Mouse (Mus musculus) liver, embryonic 16.5 days (tissue): Measurements from ENCODE around the gene Krt222. TPM values are rescaled to one million over a fixed set of nuclear protein-coding genes. Genes with fewer than 3 reads are reported as not detected.

ENCODE experiments used
- ATAC-seq: fragments of 200-750 bp; cut with Nextera tagmentation; 2 replicates; pipeline ENCODE4 v1.8.0; 2017; ENCODE audit warnings: low read depth, mild to moderate bottlenecking, moderate number of reproducible peaks, moderate library complexity
- H3K27ac ChIP-seq: fragments of 300-500 bp; sonication (generic); 2 replicates; pipeline ENCODE4 v1.5.1; 2014; ENCODE audit warnings: mild to moderate bottlenecking, low read length
- H3K27me3 ChIP-seq: fragments of 300-500 bp; sonication (generic); 2 replicates; pipeline ENCODE4 v1.6.1; 2014; ENCODE audit warnings: low read depth, low read length, mixed read lengths; ENCODE audit not compliant: control insufficient read depth, insufficient read depth
- H3K36me3 ChIP-seq: fragments of 300-500 bp; sonication (generic); 2 replicates; pipeline ENCODE4 v1.6.1; 2014; ENCODE audit warnings: mild to moderate bottlenecking; ENCODE audit not compliant: control insufficient read depth, insufficient read depth
- H3K4me1 ChIP-seq: fragments of 300-500 bp; sonication (generic); 2 replicates; pipeline ENCODE4 v1.6.1; 2014; ENCODE audit warnings: low read depth, low read length, mixed read lengths; ENCODE audit not compliant: control insufficient read depth
- H3K4me2 ChIP-seq: fragments of 300-500 bp; sonication (generic); 2 replicates; pipeline ENCODE4 v1.6.1; 2014; ENCODE audit warnings: low read depth, low read length, mixed read lengths
- H3K4me3 ChIP-seq: fragments of 300-500 bp; sonication (generic); 2 replicates; pipeline ENCODE4 v1.5.1; 2014; ENCODE audit warnings: low read depth, mild to moderate bottlenecking, low read length
- H3K9ac ChIP-seq: fragments of 300-500 bp; sonication (generic); 2 replicates; pipeline ENCODE4 v1.6.1; 2014; ENCODE audit warnings: low read depth, low read length
- H3K9me3 ChIP-seq: fragments of 300-500 bp; sonication (generic); replicated peaks from 2 replicates; pipeline ENCODE4 v1.6.1; 2016; ENCODE audit warnings: low read length; ENCODE audit not compliant: control insufficient read depth
- WGBS: fragments of 180-500 bp; shearing (Covaris S2); extraction: QIAGEN DNeasy Blood & Tissue Kit; methylation state at CpG from one replicate; pipeline ENCODE4 v1.1.7; 2014; ENCODE audit not compliant: insufficient replicate concordance; 5-methylcytosine and 5-hydroxymethylcytosine counted together
- polyA plus RNA-seq: library from polyadenylated mRNA; unstranded; fragments of >200 nt; fragmentation: Nextera tagmentation; extraction: Ambion mirVana; gene quantifications from 2 replicates; pipeline ENCODE4 v1.2.1, GENCODE M21; 2015

Gene Krt222
- polyA plus RNA-seq, 1 experiment from 2014 or later, result 0.31 TPM

DNA sequence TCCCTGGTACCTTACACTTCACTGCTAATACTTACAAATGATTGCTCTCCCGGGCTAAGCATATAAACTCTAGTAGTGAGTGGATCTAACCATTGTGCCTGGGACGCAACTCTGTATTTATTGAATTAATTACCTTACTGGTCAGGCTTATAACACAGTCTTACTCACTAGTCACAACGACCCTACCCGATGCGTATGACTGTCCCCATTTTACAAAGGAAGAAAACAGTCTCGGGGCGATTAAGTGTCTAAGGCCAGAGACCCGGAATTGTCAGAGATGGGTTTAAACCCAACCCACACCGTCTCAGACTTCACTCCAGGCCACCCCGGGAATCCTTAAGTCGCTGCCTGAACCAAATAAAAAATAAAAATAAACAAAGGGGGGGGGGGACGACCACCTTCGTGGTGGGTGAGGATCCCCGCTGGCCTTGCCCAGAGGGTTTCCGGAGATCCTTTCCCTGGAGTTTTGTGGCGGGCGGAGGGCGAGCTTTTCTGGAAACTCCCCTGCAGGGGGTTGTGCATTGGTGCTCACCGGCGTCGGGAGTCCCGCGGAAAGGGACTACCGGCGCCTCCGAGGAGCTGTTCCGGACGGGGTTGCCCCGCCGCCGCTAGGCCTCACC is 14.1 kb downstream of the Krt222 start:
- under 1% methylated on average over 31 of the region's 31 CpGs for WGBS
- Histone ChIP-seq H3K27me3 (no peaks in the 10 kb centered on the region), H3K4me1 (peaks cover 19% of the 10 kb centered on the region), H3K9ac (peak overlapping the region; percentile 96), H3K4me3 (peak overlapping the region; percentile 89), H3K27ac (peak overlapping the region; percentile 90), H3K4me2 (peak overlapping the region; percentile 89), H3K36me3 (peaks cover 7% of the 10 kb centered on the region; the same call in 1 of the 2 replicates), H3K9me3 (no peaks in the 10 kb centered on the region)
- peak; percentile 70 for ATAC-seq

DNA sequence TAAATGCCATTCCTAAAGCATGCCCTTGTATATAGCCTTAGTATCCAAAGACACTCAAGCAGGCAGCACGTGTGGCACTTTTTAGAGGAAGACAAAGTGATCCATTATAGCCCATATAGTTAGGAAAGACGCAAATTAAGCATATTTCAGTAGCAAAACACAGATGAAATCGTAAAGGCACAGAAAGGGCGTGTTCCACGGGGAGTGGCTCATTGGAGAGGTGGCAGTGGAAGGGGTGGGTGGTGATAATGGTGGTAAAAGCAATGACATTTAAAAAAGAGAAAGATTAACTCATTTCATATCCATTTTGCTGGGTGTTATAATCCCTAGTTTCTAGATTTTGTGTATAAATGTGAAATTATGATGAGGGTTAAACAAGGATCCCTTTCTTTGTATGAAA is 17.6 kb downstream of the Krt222 start:
- peak overlapping the region; percentile 40 for H3K9ac ChIP-seq

DNA sequence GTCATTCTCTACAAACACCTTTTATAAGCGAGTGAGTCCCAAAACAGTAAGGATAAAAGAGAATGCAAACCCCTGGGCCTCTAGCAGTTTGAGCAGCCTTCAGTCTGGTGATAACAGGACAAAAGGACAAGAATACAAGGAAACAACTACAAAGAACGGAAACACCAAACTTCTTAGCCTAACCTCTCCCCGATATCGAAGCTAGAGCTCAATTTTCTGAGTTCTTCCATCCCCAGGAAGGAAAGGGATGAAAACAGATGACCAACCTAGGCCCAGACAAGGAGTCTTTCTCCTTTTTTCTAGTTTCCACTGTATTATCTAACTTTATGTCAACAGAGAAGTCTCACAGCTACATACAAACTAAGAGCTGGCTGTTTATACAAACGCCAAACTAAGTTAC is 20.6 kb downstream of the Krt222 start:
- Histone ChIP-seq H3K4me3 (no peak overlapping the region), H3K9ac (no peak overlapping the region), H3K4me2 (no peak overlapping the region), H3K36me3 (peaks cover 43% of the 10 kb centered on the region), H3K9me3 (no peaks in the 10 kb centered on the region), H3K27ac (no peak overlapping the region), H3K27me3 (no peaks in the 10 kb centered on the region), H3K4me1 (peaks cover 10% of the 10 kb centered on the region)
- ATAC-seq, result no peak
- 82% methylated on average over 5 of the region's 5 CpGs for WGBS

More for the DNA sequence above, 17.6 kb downstream of the Krt222 start:
- Histone ChIP-seq H3K27ac (peak overlapping the region; percentile 58), H3K4me1 (peaks cover 17% of the 10 kb centered on the region), H3K36me3 (peaks cover 26% of the 10 kb centered on the region), H3K4me2 (peak overlapping the region; percentile 68), H3K27me3 (no peaks in the 10 kb centered on the region), H3K4me3 (peak overlapping the region; percentile 44), H3K9me3 (no peaks in the 10 kb centered on the region)
- ATAC-seq, result peak; percentile 74
- WGBS, result 39% methylated on average over 5 of the region's 5 CpGs

DNA sequence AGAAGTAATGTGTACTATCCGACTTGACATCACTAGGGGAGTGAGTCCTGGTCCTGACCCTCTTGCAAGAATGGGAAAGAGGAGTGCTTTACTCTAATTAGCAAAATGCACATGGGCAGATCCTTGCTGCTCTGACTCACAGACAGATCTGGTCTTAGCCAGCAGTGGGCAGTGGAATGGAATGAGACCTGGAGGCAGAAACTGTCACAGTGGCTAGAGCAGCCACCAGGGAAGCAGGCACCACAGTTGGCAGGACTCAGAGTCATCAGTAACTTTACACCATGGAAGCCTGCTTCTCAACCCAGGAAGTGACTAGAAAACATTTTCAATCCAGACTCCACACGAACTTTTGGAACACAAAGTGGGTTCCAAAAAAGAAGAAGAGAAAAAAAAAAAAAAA is 22.1 kb downstream of the Krt222 start:
- Histone ChIP-seq H3K36me3 (peaks cover 54% of the 10 kb centered on the region), H3K9me3 (no peaks in the 10 kb centered on the region), H3K4me1 (peaks cover 6% of the 10 kb centered on the region), H3K4me2 (no peak overlapping the region), H3K4me3 (no peak overlapping the region), H3K9ac (no peak overlapping the region), H3K27ac (no peak overlapping the region), H3K27me3 (no peaks in the 10 kb centered on the region)
- WGBS, result 68% methylated on average over 2 of the region's 2 CpGs
- no peak for ATAC-seq

DNA sequence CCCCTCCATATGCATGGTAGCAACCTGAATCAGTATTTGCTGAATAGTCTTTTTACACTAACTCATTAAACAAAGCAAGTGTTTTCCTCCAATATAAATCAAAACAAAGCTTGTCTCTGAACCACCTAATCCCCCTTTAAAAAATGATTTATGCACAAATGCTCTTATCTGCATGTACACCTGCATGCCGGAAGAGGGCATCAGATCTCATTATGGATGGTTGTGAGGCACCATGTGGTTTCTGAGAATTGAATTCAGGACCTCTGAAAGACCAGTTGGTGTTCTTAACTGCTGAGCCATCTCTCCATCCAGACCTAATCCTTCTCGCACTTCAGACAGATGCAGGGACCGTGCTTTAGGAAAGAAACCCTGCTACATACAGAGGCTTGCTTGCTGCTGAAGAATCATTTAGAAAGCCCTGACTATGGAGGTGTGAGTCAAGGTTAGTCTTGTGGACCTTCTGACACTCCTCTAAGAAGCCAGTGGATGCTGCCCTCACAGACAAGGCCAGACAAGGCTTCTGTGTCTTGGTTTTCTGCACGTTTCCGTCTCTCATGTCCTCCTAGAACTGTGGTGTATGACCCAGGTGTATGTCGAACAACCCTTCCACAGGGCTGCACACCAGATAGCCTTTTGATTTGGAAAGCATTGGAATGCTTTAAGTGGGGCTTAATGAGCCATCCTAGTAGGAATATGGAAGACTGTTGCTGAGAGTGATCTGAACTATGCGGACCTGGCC is 26.5 kb downstream of the Krt222 start:
- 85% methylated on average over 7 of the region's 7 CpGs for WGBS
- Histone ChIP-seq H3K36me3 (peaks cover 68% of the 10 kb centered on the region), H3K27me3 (no peaks in the 10 kb centered on the region), H3K4me3 (no peak overlapping the region), H3K9me3 (no peaks in the 10 kb centered on the region), H3K27ac (no peak overlapping the region), H3K9ac (no peak overlapping the region), H3K4me2 (no peak overlapping the region), H3K4me1 (peaks cover 3% of the 10 kb centered on the region; the same call in 1 of the 2 replicates)
- no peak for ATAC-seq

DNA sequence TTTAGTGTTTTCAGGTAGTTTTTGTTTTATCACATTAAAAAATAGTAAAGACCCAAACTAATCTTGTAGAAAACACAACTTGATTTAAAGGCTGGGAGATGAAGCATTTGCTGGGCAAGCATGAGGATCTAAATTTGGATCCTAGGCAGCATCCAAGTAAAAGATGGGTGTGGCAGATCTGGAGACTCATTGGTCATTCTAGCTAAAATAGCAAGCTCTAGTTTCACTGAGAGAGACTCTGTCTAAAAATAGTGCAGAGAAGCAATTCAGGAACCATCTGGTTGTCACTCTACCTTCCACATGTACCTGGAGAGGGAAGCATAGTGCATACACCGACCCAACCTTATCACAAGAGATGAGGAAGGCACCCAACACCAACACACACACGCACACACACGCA is 27.7 kb downstream of the Krt222 start:
- Histone ChIP-seq H3K9me3 (no peaks in the 10 kb centered on the region), H3K9ac (no peak overlapping the region), H3K27ac (no peak overlapping the region), H3K4me3 (no peak overlapping the region), H3K4me2 (no peak overlapping the region), H3K4me1 (peaks cover 3% of the 10 kb centered on the region; the same call in 1 of the 2 replicates), H3K27me3 (no peaks in the 10 kb centered on the region), H3K36me3 (peaks cover 73% of the 10 kb centered on the region)
- no peak for ATAC-seq
- WGBS, result 89% methylated on average over 3 of the region's 3 CpGs

DNA sequence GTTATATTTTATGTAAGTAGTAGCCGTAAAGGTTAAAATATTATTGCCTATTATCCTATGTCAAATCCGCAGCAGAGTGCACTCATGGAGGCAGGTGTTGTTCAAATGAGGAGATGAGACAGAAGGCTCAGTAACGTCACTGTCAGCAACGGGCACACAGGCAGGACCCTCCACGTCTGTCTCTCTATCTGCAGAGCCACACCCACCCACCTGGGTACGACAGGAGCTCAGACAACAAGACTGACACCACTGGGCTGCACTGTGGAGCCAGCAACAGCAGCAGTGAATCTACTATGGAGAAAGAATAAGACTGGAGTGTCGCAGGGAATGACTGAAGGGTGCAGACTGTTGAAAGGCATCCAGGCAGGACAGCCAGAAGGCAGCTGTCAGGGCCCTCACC is 31.2 kb downstream of the Krt222 start:
- no peak overlapping the region for H3K27ac ChIP-seq
- no peak overlapping the region for H3K4me2 ChIP-seq
- no peaks in the 10 kb centered on the region for H3K9me3 ChIP-seq
- no peak overlapping the region for H3K4me3 ChIP-seq
- H3K4me1 ChIP-seq, result peaks cover 3% of the 10 kb centered on the region
- H3K27me3 ChIP-seq, result no peaks in the 10 kb centered on the region
- no peak overlapping the region for H3K9ac ChIP-seq
- H3K36me3 ChIP-seq, result peaks cover 72% of the 10 kb centered on the region
- no peak for ATAC-seq
- WGBS, result 51% methylated on average over 7 of the region's 7 CpGs

DNA sequence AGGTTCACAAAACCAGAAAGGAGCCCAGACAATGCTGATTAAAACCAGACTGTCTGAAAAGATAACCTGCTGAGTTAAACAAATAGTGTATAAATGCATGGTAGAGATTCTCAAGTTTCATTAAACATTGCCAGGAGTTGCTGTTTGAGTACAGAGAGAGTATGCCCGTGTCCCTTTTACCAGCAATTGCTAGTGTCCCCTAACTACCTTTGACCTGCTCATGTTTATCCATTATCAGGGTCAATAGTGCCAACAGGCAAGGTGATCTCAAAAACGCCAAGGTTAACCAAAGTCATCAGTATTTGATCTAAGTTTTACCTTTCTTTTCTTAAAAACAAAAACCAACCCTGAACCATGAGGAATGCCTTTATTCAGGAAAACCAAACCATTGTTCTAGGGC is 31.9 kb downstream of the Krt222 start:
- no peak overlapping the region for H3K27ac ChIP-seq

DNA sequence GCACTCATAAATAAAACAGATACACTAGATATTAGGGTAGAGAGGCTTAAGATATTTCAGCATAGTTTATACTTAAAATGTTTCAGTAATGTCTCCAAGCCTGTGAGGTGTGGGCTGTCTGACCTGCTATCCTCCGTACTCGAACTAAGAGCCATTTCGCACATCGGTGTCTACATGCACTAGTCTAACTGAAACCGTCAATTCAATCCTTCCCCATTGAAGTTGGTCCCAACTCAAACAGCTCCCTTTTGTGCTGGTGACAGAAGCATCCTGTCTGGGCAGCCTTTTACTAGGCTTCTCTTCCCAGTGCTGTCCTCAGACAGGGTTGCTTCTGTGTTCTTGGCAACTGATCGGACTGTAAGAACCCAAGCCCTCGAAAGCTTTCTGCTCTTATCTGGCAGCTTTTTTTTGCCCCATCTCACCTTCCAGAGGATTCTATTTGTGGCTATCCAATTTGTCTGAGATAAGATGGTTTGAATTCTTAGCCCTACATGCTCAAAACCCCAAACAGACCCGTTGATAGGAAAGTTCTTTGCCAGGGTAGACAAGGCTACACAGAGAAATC is 35.7 kb downstream of the Krt222 start:
- no peak overlapping the region for H3K4me2 ChIP-seq
- H3K36me3 ChIP-seq, result peaks cover 37% of the 10 kb centered on the region
- H3K27ac ChIP-seq, result no peak overlapping the region
- no peak overlapping the region for H3K9ac ChIP-seq
- H3K4me3 ChIP-seq, result no peak overlapping the region
- H3K9me3 ChIP-seq, result no peaks in the 10 kb centered on the region
- no peak for ATAC-seq
- WGBS, result 71% methylated on average over 8 of the region's 8 CpGs
- H3K4me1 ChIP-seq, result peaks cover 13% of the 10 kb centered on the region
- no peaks in the 10 kb centered on the region for H3K27me3 ChIP-seq

More for the DNA sequence above, 31.9 kb downstream of the Krt222 start:
- Histone ChIP-seq H3K9me3 (no peaks in the 10 kb centered on the region), H3K36me3 (peaks cover 65% of the 10 kb centered on the region), H3K4me1 (peaks cover 9% of the 10 kb centered on the region), H3K4me2 (no peak overlapping the region), H3K27me3 (no peaks in the 10 kb centered on the region), H3K9ac (no peak overlapping the region), H3K4me3 (no peak overlapping the region)
- 70% methylated on average over 2 of the region's 2 CpGs for WGBS
- no peak for ATAC-seq
